In the genomic region with DNA sequence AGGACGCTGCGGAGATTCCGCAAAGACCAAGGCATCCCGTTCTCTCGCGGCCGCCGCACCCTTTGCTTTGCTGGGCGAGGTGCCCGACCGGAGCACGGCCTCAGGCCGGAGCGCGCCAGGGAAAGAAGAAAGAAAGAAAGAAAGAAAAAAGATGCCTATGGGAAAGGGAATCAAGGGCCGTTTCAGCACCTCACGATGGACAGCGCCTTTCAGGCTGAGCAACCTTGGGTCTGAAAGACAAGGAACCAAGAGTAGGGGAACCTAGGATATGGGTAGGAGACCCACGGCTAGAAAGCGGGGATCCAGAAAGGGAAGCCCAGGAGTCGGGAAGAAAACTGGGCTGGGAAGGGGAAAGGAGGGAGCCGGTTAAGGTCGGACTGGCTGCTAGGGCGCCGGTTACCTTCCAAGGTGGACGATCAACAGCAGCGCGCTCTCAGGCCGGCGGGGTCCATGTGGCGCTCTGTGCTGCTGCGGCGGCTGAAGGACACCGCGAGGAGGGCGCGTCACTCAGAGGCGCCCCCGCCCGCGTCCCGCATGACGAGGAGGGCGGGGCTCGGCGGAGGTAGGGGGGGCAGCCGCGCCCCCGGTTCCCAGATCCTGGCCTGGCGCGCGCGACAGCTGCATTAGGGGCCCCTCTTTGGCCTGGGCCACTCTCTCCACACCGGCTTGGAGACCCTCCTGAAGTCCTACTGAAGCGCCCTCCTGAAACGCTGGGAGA, we compare ENCODE assay signal across 8 mouse cellular contexts. TPM values are rescaled to one million over a fixed set of nuclear protein-coding genes. Genes with fewer than 3 reads are reported as not detected.
DNase-seq lines count a peak whose midpoint lies in the region; ATAC-seq and TF ChIP-seq lines count a peak whose summit lies in the region.

A gene (minus strand): TSS at position 536 of the 718 bp plus-strand sequence.

- TF ChIP-seq POLR2A in MEL (IDR thresholded peaks at IDR 0.05; ENCODE audit: control insufficient read depth in 1 of 2, insufficient read depth in 1 of 2, low read depth in 1 of 2, low read length in 2 of 2, poor library complexity in 1 of 2), result no peak

- H3K9me3 ChIP-seq in MEL (replicated peaks; ENCODE audit: insufficient read depth, low read length), result no peaks in the 10 kb centered on the region
- no peaks in the 10 kb centered on the region for H3K9me3 ChIP-seq in embryonic facial prominence, embryonic 12.5 days
- H3K9me3 ChIP-seq in lung, embryonic 14.5 days (ENCODE audit: low read depth, low read length), result no peaks in the 10 kb centered on the region

- peak; percentile 65 for DNase-seq in MEL (ENCODE audit: low read depth, low spot score)
- peak; percentile 76 for DNase-seq in adrenal gland, postnatal 25 days
- DNase-seq in heart, postnatal 10 days, result peak; percentile 69 to 74
- DNase-seq in layer of hippocampus, adult 18-20 months (ENCODE audit: low spot score in 2 of 2), result peak; percentile 69 to 73
- peak; percentile 89 for DNase-seq in lung, embryonic 14.5 days
- DNase-seq in retina, embryonic 14.5 days (ENCODE audit: low spot score), result peak; percentile 70

- no peaks in the 10 kb centered on the region for H3K4me1 ChIP-seq in MEL (ENCODE audit: control insufficient read depth in 1 of 2, insufficient read depth in 2 of 2, low read length in 2 of 2)
- H3K4me1 ChIP-seq in embryonic facial prominence, embryonic 12.5 days, result peaks cover 8% of the 10 kb centered on the region
- H3K4me1 ChIP-seq in lung, embryonic 14.5 days (ENCODE audit: insufficient read depth), result no peaks in the 10 kb centered on the region

- H3K9ac ChIP-seq in MEL (ENCODE audit: control insufficient read depth, low read depth, low read length, poor library complexity, severe bottlenecking), result no peak within 1 kb of the TSS
- H3K9ac ChIP-seq in embryonic facial prominence, embryonic 12.5 days, result 0 out of 2 replicates have a peak within 1 kb of the TSS, but pooled peaks have one; percentile 33
- H3K9ac ChIP-seq in lung, embryonic 14.5 days, result no peak within 1 kb of the TSS

- peaks cover 0 to 4% of the 10 kb centered on the region in 2 experiments; a peak in 2 of 4 replicates for H3K27me3 ChIP-seq in MEL (ENCODE audit: control insufficient read depth in 1 of 2, insufficient read depth in 2 of 2, low read length in 2 of 2)
- peaks cover 41% of the 10 kb centered on the region for H3K27me3 ChIP-seq in embryonic facial prominence, embryonic 12.5 days
- H3K27me3 ChIP-seq in lung, embryonic 14.5 days (ENCODE audit: insufficient read depth, low read length), result peaks cover 28% of the 10 kb centered on the region

- H3K79me2 ChIP-seq in MEL (ENCODE audit: control insufficient read depth, insufficient read depth, low read length, poor library complexity), result no peaks in the 10 kb centered on the region

- TF ChIP-seq RAD21 in MEL (IDR thresholded peaks at IDR 0.05; ENCODE audit: low read depth, low read length), result no peak; the same call in 1 of the 2 replicates

- WGBS in embryonic facial prominence, embryonic 12.5 days, result under 1% methylated on average over 56 of the region's 56 CpGs
- WGBS in lung, embryonic 14.5 days, result under 1% methylated on average over 54 of the region's 56 CpGs

- no peak within 1 kb of the TSS for H3K27ac ChIP-seq in MEL (ENCODE audit: control insufficient read depth, low read depth, low read length)
- no peak within 1 kb of the TSS for H3K27ac ChIP-seq in embryonic facial prominence, embryonic 12.5 days
- H3K27ac ChIP-seq in lung, embryonic 14.5 days (ENCODE audit: low read depth), result no peak within 1 kb of the TSS

- ATAC-seq in embryonic facial prominence, embryonic 12.5 days (ENCODE audit: insufficient number of reproducible peaks, insufficient read depth, low FRiP score, low TSS enrichment), result peak; percentile 65; the same call in 1 of the 2 replicates
- peak; percentile 85 for ATAC-seq in lung, embryonic 14.5 days (ENCODE audit: insufficient read depth)
- ATAC-seq in monocyte, adult 5-6 weeks (replicated peaks; ENCODE audit: insufficient number of reproducible peaks, low FRiP score, low TSS enrichment, poor library complexity, severe bottlenecking), result no peak

- no peak for TF ChIP-seq CTCF in MEL (IDR thresholded peaks at IDR 0.05 in 2 of 3, conservative IDR thresholded peaks at IDR 0.05 in 1 of 3; ENCODE audit: control insufficient read depth in 1 of 3, insufficient read depth in 1 of 3, low read depth in 2 of 3, low read length in 3 of 3, poor library complexity in 1 of 3, severe bottlenecking in 1 of 3)
- TF ChIP-seq CTCF in lung, embryonic 14.5 days (IDR thresholded peaks at IDR 0.05; ENCODE audit: low read depth), result no peak

- no peaks in the 10 kb centered on the region for H3K36me3 ChIP-seq in MEL (ENCODE audit: control insufficient read depth in 1 of 2, insufficient read depth in 2 of 2, low read length in 2 of 2)
- H3K36me3 ChIP-seq in embryonic facial prominence, embryonic 12.5 days, result no peaks in the 10 kb centered on the region
- H3K36me3 ChIP-seq in lung, embryonic 14.5 days (ENCODE audit: insufficient read depth), result no peaks in the 10 kb centered on the region

- intact Hi-C loops in heart, postnatal 10 days (cut with DNase I), result no loop called here

- peak within 1 kb of the TSS; percentile 70 for H3K4me2 ChIP-seq in embryonic facial prominence, embryonic 12.5 days (replicated peaks)
- peak within 1 kb of the TSS; percentile 55 for H3K4me2 ChIP-seq in lung, embryonic 14.5 days

- no peak for TF ChIP-seq EP300 in MEL (IDR thresholded peaks at IDR 0.05; ENCODE audit: low read depth in 1 of 2, low read length in 2 of 2)

- H3K4me3 ChIP-seq in MEL (ENCODE audit: control insufficient read depth in 1 of 2, insufficient read depth in 1 of 2, low read depth in 2 of 2, low read length in 2 of 2), result no peak within 1 kb of the TSS
- H3K4me3 ChIP-seq in embryonic facial prominence, embryonic 12.5 days, result peak within 1 kb of the TSS; percentile 30
- H3K4me3 ChIP-seq in lung, embryonic 14.5 days (ENCODE audit: low read depth, low read length), result peak within 1 kb of the TSS; percentile 29

TF ChIP-seq in MEL, 35 proteins besides CTCF, POLR2A, EP300 and RAD21:
- TF ChIP-seq ETS1 (IDR thresholded peaks at IDR 0.05; ENCODE audit: low read depth, low read length) (no peak), SIN3A (IDR thresholded peaks at IDR 0.05; ENCODE audit: low read length) (peak; percentile 43; the same call in 1 of the 2 replicates), SMC3 (IDR thresholded peaks at IDR 0.05; ENCODE audit: low read depth, low read length) (peak; percentile 25; the same call in 1 of the 2 replicates)

RNA-seq across cellular contexts. Expression of the gene that starts here (rescaled TPM):
- total RNA-seq in MEL (2012; rRNA removed), result not detected in 2 replicates
- polyA plus RNA-seq in MEL (2012; ENCODE audit: insufficient read depth in 1 of 2, insufficient read length in 2 of 2, low read depth in 1 of 2, low replicate concordance in 2 of 2, missing spikeins in 1 of 2), result not detected
- 1.8 and 3.0 TPM in 2 replicates for total RNA-seq in adrenal gland, postnatal 25 days (2021)
- polyA plus RNA-seq in embryonic facial prominence, embryonic 12.5 days (2016; fragmentation: Nextera tagmentation; extraction: Ambion mirVana), result 3.5 and 4.3 TPM in 2 replicates
- under 1 TPM in 1 of 2 experiments, not detected in 1; 0.38 TPM for total RNA-seq in heart, postnatal 10 days (2021)
- total RNA-seq in layer of hippocampus, adult 18-20 months (2021), result 100 to 1,000 TPM; 575 to 577 TPM
- polyA plus RNA-seq in lung, embryonic 14.5 days (2014; fragmentation: Nextera tagmentation; extraction: Ambion mirVana), result 0.24 and 0.54 TPM in 2 replicates
- total RNA-seq in monocyte, adult 5-6 weeks (2017), result not detected in 3 replicates

Comparison
In these comparisons a context has a peak if more than half of its experiments do, and no peak if none do; other contexts are left out.
1. RNA of the gene that starts here (total RNA-seq): 575 to 577 TPM in layer of hippocampus, adult 18-20 months; 1.8 to 3.0 TPM in adrenal gland, postnatal 25 days, 0.38 TPM in heart, postnatal 10 days, not detected in MEL and not detected in monocyte, adult 5-6 weeks; every median in the first group is over 100 times any median in the second.
2. Peak in DNase-seq in MEL; RNA of the gene not detected or under 1 TPM.
3. Peak in DNase-seq in heart, postnatal 10 days; RNA of the gene not detected or under 1 TPM.
4. Peak in DNase-seq, ATAC-seq, H3K4me3 ChIP-seq and H3K4me2 ChIP-seq in lung, embryonic 14.5 days; RNA of the gene not detected or under 1 TPM.
5. Peak in every context shown above with its lines, with median percentiles within 50 percentile points of each other: DNase-seq.